ENCODE assay signal across 19 mouse cellular contexts in the genomic region with DNA sequence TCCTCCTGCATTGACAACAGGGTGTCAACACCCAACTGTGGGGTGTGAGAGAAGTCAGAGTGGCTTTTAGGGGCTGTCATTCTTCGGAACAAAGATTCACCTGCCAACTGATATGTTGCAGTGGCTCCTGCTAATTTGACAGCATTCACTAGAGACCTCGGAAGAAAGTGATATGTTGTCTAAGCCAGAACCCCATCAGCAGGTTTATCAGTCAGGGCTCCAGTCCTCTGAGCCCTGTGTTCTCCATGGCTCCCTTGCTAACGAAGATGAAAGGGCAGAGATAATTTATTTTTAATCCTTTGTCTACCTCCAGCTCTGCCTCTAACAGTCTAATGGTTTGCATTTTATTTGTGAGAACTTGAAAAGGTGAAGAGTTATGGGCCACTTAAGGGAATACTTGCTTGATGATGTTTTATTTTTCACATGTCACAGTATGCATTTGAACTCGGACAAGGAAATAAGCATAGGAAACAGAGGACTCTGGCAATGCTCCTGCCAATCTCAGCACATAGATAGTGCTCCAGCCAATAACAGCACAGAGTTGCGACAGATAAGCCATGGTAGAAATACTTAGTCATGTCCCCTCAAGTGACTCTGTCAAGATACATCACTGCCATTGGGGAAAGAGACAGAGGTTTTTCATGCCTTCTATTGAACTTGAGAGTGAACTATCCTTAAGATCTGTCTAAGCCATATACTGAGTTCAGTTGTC.
A peak's percentile ranks its signal among the peaks of the same experiment; 100 is the strongest.
DNase-seq lines count a peak whose midpoint lies in the region; ATAC-seq and TF ChIP-seq lines count a peak whose summit lies in the region.
"Had no signal": no experiment of that assay in that cellular context is flagged by ENCODE, and none has a peak within 500 bp of the region (broad histone marks: within the 10 kb centered on the region; RNA-seq: fewer than 3 reads in every experiment).

No protein-coding gene starts in this region.

- no peak for TF ChIP-seq CTCF in heart, adult 2 months (IDR thresholded peaks at IDR 0.05)
- TF ChIP-seq CTCF in MEL (IDR thresholded peaks at IDR 0.05 in 2 of 3, conservative IDR thresholded peaks at IDR 0.05 in 1 of 3; ENCODE audit: control insufficient read depth in 1 of 3, insufficient read depth in 1 of 3, low read depth in 2 of 3, low read length in 3 of 3, poor library complexity in 1 of 3, severe bottlenecking in 1 of 3), result no peak

- H3K27ac ChIP-seq in heart, embryonic 11.5 days (ENCODE audit: low read depth, low read length), result no peak overlapping the region
- peak overlapping the region; percentile 38 for H3K27ac ChIP-seq in heart, embryonic 13.5 days (replicated peaks)
- no peak overlapping the region for H3K27ac ChIP-seq in heart, embryonic 15.5 days
- H3K27ac ChIP-seq in heart, adult 2 months, result no peak overlapping the region
- no peak overlapping the region for H3K27ac ChIP-seq in MEL (ENCODE audit: control insufficient read depth, low read depth, low read length)
- H3K27ac ChIP-seq: embryonic facial prominence, embryonic 10.5 days; embryonic facial prominence, embryonic 12.5 days; forebrain, embryonic 13.5 days; forebrain, embryonic 15.5 days had no signal

- WGBS in heart, embryonic 11.5 days (ENCODE audit: insufficient replicate concordance), result 29% methylated on average over 5 of the region's 5 CpGs
- 22% methylated on average over 5 of the region's 5 CpGs for WGBS in heart, embryonic 13.5 days
- WGBS in heart, embryonic 15.5 days, result 25% methylated on average over 5 of the region's 5 CpGs
- WGBS in heart, adult 2 months, result 33% methylated on average over 5 of the region's 5 CpGs

- H3K27me3 ChIP-seq in heart, embryonic 11.5 days (ENCODE audit: control insufficient read depth, insufficient read depth, low read length), result no peaks in the 10 kb centered on the region
- no peaks in the 10 kb centered on the region for H3K27me3 ChIP-seq in heart, embryonic 13.5 days (replicated peaks)
- no peaks in the 10 kb centered on the region for H3K27me3 ChIP-seq in heart, embryonic 15.5 days
- no peaks in the 10 kb centered on the region for H3K27me3 ChIP-seq in heart, adult 2 months (ENCODE audit: control insufficient read depth, insufficient read depth, low read length)
- no peaks in the 10 kb centered on the region for H3K27me3 ChIP-seq in MEL (ENCODE audit: control insufficient read depth in 1 of 2, insufficient read depth in 2 of 2, low read length in 2 of 2)
- H3K27me3 ChIP-seq: embryonic facial prominence, embryonic 12.5 days; forebrain, embryonic 13.5 days; forebrain, embryonic 15.5 days; Patski had no signal

- H3K4me2 ChIP-seq in heart, embryonic 11.5 days, result no peak overlapping the region
- no peak overlapping the region for H3K4me2 ChIP-seq in heart, embryonic 13.5 days
- H3K4me2 ChIP-seq in heart, embryonic 15.5 days, result no peak overlapping the region
- H3K4me2 ChIP-seq: embryonic facial prominence, embryonic 12.5 days; forebrain, embryonic 13.5 days; forebrain, embryonic 15.5 days had no signal

- intact Hi-C loops in heart, postnatal 14 days (cut with DNase I), result no loop called here
- intact Hi-C loops in heart, adult 2 months (cut with DNase I), result no loop called here
- intact Hi-C loops in left cerebral cortex, postnatal 36 days (cut with DNase I), result no loop called here

- no peak for DNase-seq in heart, adult 11 months
- no peak for DNase-seq in heart, postnatal 14 days
- no peak for DNase-seq in heart, adult 2 months
- no peak for DNase-seq in MEL (ENCODE audit: low read depth, low spot score)
- DNase-seq in left cerebral cortex, postnatal 36 days (ENCODE audit: low spot score in 2 of 2), result no peak
- DNase-seq: adrenal gland, adult 8-10 months; adrenal gland, postnatal 14 days; adrenal gland, postnatal 36 days; cerebellum, adult 11-12 months; cerebellum, adult 9-10 months had no signal

- no peaks in the 10 kb centered on the region for H3K79me2 ChIP-seq in heart, adult 2 months (replicated peaks; ENCODE audit: control insufficient read depth, insufficient read depth, low read length)
- H3K79me2 ChIP-seq in MEL (ENCODE audit: control insufficient read depth, insufficient read depth, low read length, poor library complexity), result no peaks in the 10 kb centered on the region

- no peaks in the 10 kb centered on the region for H3K36me3 ChIP-seq in heart, embryonic 11.5 days (ENCODE audit: control insufficient read depth, insufficient read depth, low read length)
- H3K36me3 ChIP-seq in heart, embryonic 13.5 days, result no peaks in the 10 kb centered on the region
- H3K36me3 ChIP-seq in heart, embryonic 15.5 days, result no peaks in the 10 kb centered on the region
- no peaks in the 10 kb centered on the region for H3K36me3 ChIP-seq in heart, adult 2 months (ENCODE audit: control insufficient read depth, insufficient read depth, low read length)
- H3K36me3 ChIP-seq in MEL (ENCODE audit: control insufficient read depth in 1 of 2, insufficient read depth in 2 of 2, low read length in 2 of 2), result peaks cover 0 to 2% of the 10 kb centered on the region in 2 experiments; a peak in 1 of 4 replicates
- H3K36me3 ChIP-seq: embryonic facial prominence, embryonic 10.5 days; embryonic facial prominence, embryonic 12.5 days; forebrain, embryonic 15.5 days had no signal

- no peaks in the 10 kb centered on the region for H3K9me3 ChIP-seq in heart, embryonic 11.5 days (replicated peaks; ENCODE audit: control insufficient read depth, low read length)
- H3K9me3 ChIP-seq in heart, embryonic 13.5 days, result no peaks in the 10 kb centered on the region
- no peaks in the 10 kb centered on the region for H3K9me3 ChIP-seq in heart, embryonic 15.5 days (replicated peaks)
- H3K9me3 ChIP-seq in MEL (replicated peaks; ENCODE audit: insufficient read depth, low read length), result no peaks in the 10 kb centered on the region
- H3K9me3 ChIP-seq: embryonic facial prominence, embryonic 10.5 days; embryonic facial prominence, embryonic 12.5 days; forebrain, embryonic 13.5 days; forebrain, embryonic 15.5 days had no signal

- TF ChIP-seq RAD21 in MEL (IDR thresholded peaks at IDR 0.05; ENCODE audit: low read depth, low read length), result no peak

- peak; percentile 61 for ATAC-seq in heart, embryonic 11.5 days (replicated peaks; ENCODE audit: insufficient number of reproducible peaks, low FRiP score, low TSS enrichment)
- peak; percentile 46; the same call in 1 of the 2 replicates for ATAC-seq in heart, embryonic 13.5 days (ENCODE audit: extremely low read depth, insufficient number of reproducible peaks, low FRiP score, low TSS enrichment)
- ATAC-seq in heart, embryonic 15.5 days (replicated peaks; ENCODE audit: insufficient number of reproducible peaks, insufficient read depth, low FRiP score, low read depth), result peak; percentile 77
- ATAC-seq: activated CD4-positive, CD25-positive, alpha-beta regulatory T cell, adult 4 months; forebrain, embryonic 13.5 days; forebrain, embryonic 15.5 days; Patski had no signal

- H3K4me1 ChIP-seq in heart, embryonic 11.5 days (ENCODE audit: control insufficient read depth, insufficient read depth, low read length), result no peaks in the 10 kb centered on the region
- peaks cover 15% of the 10 kb centered on the region for H3K4me1 ChIP-seq in heart, embryonic 13.5 days
- no peaks in the 10 kb centered on the region for H3K4me1 ChIP-seq in heart, embryonic 15.5 days (replicated peaks)
- H3K4me1 ChIP-seq in heart, adult 2 months (ENCODE audit: control insufficient read depth, insufficient read depth, low read length), result no peaks in the 10 kb centered on the region
- H3K4me1 ChIP-seq in MEL (ENCODE audit: control insufficient read depth in 1 of 2, insufficient read depth in 2 of 2, low read length in 2 of 2), result no peaks in the 10 kb centered on the region
- H3K4me1 ChIP-seq: embryonic facial prominence, embryonic 10.5 days; embryonic facial prominence, embryonic 12.5 days; forebrain, embryonic 13.5 days; forebrain, embryonic 15.5 days had no signal

- TF ChIP-seq POLR2A in heart, adult 2 months (IDR thresholded peaks at IDR 0.05; ENCODE audit: insufficient read depth, low read depth, low read length), result no peak
- no peak for TF ChIP-seq POLR2A in MEL (IDR thresholded peaks at IDR 0.05; ENCODE audit: control insufficient read depth in 1 of 2, insufficient read depth in 1 of 2, low read depth in 1 of 2, low read length in 2 of 2, poor library complexity in 1 of 2)

- no peak for TF ChIP-seq EP300 in heart, adult 2 months (IDR thresholded peaks at IDR 0.05; ENCODE audit: insufficient read depth, low read depth, low read length)
- no peak for TF ChIP-seq EP300 in MEL (IDR thresholded peaks at IDR 0.05; ENCODE audit: low read depth in 1 of 2, low read length in 2 of 2)

- no peak overlapping the region for H3K9ac ChIP-seq in heart, embryonic 11.5 days (ENCODE audit: low read depth, low read length)
- H3K9ac ChIP-seq in heart, embryonic 13.5 days, result no peak overlapping the region
- H3K9ac ChIP-seq in heart, embryonic 15.5 days, result no peak overlapping the region
- H3K9ac ChIP-seq in heart, adult 2 months (ENCODE audit: low read depth, low read length), result no peak overlapping the region
- H3K9ac ChIP-seq in MEL (ENCODE audit: control insufficient read depth, low read depth, low read length, poor library complexity, severe bottlenecking), result no peak overlapping the region
- H3K9ac ChIP-seq: embryonic facial prominence, embryonic 12.5 days; forebrain, embryonic 13.5 days; forebrain, embryonic 15.5 days had no signal

- no peak overlapping the region for H3K4me3 ChIP-seq in heart, embryonic 11.5 days (ENCODE audit: low read depth, low read length)
- H3K4me3 ChIP-seq in heart, embryonic 13.5 days, result no peak overlapping the region
- H3K4me3 ChIP-seq in heart, embryonic 15.5 days, result no peak overlapping the region
- H3K4me3 ChIP-seq in heart, adult 2 months, result no peak overlapping the region
- H3K4me3 ChIP-seq in MEL (ENCODE audit: control insufficient read depth in 1 of 2, insufficient read depth in 1 of 2, low read depth in 2 of 2, low read length in 2 of 2), result no peak overlapping the region
- H3K4me3 ChIP-seq: embryonic facial prominence, embryonic 10.5 days; embryonic facial prominence, embryonic 12.5 days; forebrain, embryonic 13.5 days; forebrain, embryonic 15.5 days had no signal

TF ChIP-seq in MEL, 35 proteins besides CTCF, POLR2A, EP300 and RAD21:
- TF ChIP-seq MAFK (IDR thresholded peaks at IDR 0.05; ENCODE audit: borderline replicate concordance, low read depth, low read length) (no peak), KAT2A (conservative IDR thresholded peaks at IDR 0.05; ENCODE audit: low read depth, low read length) (no peak), TAL1 (IDR thresholded peaks at IDR 0.05; ENCODE audit: low read length) (no peak), ZMIZ1 (IDR thresholded peaks at IDR 0.05; ENCODE audit: low read depth, low read length) (no peak), GATA1 (IDR thresholded peaks at IDR 0.05; ENCODE audit: low read depth, low read length) (peak; percentile 52; the same call in 1 of the 2 replicates), CHD1 (IDR thresholded peaks at IDR 0.05; ENCODE audit: low read depth, low read length) (no peak), BHLHE40 (IDR thresholded peaks at IDR 0.05; ENCODE audit: borderline replicate concordance, low read depth, low read length) (no peak)
